Mouse (Mus musculus): ENCODE data around the gene Bmpr2. TPM values are rescaled to one million over a fixed set of nuclear protein-coding genes. Genes with fewer than 3 reads are reported as not detected.

Gene Bmpr2
- total RNA-seq, 2 experiments from 2014 or later, result 32.2 to 32.6 TPM

DNA sequence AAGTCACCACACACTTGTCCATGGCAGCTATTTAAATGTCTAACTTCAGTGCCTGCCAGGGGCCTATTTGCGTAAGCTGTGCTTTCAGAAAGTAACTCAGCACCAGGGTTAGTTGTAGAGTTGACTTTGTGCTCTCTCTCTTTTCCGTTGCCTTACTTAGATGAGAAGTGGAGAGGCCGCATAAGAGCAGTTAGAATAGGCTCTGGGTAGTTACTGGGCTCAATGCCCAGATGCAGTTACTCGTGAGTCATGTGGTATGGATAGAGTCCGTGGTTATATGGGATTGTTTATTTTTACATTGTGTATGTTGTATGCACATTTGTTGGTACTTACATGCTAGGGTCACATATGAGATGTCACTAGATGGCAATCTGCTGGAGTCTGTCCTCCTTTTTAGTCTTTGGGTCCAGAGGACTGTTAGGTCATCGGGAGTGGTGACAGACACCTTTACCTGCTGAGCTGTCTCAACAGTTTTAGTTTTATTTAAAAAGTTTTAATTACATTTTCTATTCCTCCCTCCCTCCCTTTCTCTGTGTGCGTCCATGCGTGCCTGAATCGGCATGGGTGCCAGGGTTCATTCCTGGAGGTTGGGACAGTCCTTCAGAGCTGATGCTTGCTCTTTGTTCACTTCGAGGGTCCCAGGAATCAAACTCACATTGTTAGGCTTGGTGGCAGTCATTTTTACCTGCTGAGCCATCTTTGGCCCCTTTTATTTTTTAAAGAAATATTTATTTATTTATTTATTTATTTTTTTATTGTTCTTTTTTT lies 152.8 kb downstream of the Bmpr2 start:
- DNase-seq, result no peak
- intact Hi-C loops (cut with DNase I; ENCODE audit: low total_unique reads), result no loop called here

DNA sequence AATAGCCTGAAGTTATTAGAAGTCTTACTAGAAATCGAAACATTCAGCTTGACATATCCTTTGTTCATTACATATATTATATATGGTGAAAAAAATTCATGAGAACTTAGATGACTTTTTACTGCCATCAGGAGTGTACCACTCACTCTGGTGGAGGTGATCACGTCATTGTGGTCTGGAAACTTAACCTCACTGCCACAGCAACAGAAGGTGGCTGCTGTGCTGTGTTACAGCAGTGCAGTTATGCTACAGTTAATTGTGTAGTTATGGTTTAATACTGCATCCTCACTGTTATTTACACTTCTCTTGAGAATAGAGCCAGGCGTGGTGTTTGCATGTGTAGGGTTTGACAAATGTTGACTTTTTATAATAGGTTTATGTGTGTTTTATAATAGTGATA lies 154.2 kb downstream of the Bmpr2 start:
- DNase-seq, result no peak
- intact Hi-C loops (cut with DNase I; ENCODE audit: low total_unique reads), result no loop called here

DNA sequence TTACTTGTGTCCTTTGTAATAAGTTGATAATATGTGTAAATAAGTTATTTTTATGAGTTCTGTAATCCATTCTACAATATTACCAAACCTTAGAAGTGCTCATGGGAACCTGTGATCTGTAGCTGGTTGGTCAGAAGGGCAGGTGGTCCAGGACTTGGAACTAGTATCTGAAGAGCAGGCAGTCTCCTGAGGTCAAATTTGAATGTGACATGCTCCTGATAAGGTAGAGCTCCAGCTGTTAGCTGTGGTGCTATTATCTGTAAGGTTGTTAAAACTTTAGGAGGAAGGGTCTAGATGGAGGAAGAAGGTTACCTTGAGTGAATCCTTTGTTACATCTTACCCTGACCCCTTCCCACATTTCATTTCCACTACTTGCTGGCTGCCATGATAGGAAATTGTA lies 154.9 kb downstream of the Bmpr2 start:
- no peak for DNase-seq
- intact Hi-C loops (cut with DNase I; ENCODE audit: low total_unique reads), result no loop called here

DNA sequence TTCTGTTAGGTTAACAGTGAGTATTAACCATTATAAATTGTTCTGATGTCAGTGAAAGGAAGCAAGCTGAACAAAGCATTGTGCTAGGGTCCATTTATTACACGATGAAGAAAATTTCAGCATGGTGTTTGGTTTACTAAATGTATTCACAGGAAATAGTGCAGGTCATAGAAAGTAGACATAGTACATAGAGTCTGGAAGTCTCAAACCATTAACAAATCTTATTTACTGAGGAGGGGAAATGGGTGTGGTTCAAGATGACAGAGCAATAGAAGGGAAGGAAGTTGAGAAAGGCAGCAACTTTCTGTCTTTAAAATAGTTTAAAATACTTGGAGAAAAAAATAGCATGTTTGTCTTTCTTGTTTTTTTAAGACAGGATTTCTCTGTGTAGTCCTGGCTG lies 160.0 kb downstream of the Bmpr2 start:
- no peak for DNase-seq
- intact Hi-C loops (cut with DNase I; ENCODE audit: low total_unique reads), result no loop called here

- intact Hi-C loops (cut with DNase I; ENCODE audit: low total_unique reads), result no loop called here
- DNase-seq, result no peak
These were observed 160.5 kb downstream of the Bmpr2 start for GRCm38 (mm10) chr1:59923673-59924072.

- intact Hi-C loops (cut with DNase I; ENCODE audit: low total_unique reads), result no loop called here
- no peak for DNase-seq
These were observed 161.2 kb downstream of the Bmpr2 start for GRCm38 (mm10) chr1:59924411-59924810.

- no peak for DNase-seq
- intact Hi-C loops (cut with DNase I; ENCODE audit: low total_unique reads), result no loop called here
These were observed 162.9 kb downstream of the Bmpr2 start for GRCm38 (mm10) chr1:59926021-59926672.

- intact Hi-C loops (cut with DNase I; ENCODE audit: low total_unique reads), result no loop called here
- no peak for DNase-seq
These were observed 164.0 kb downstream of the Bmpr2 start for GRCm38 (mm10) chr1:59927131-59927680.

Other genes with a start within 250 kb of the Bmpr2 start
- gene Gm973, start 247.1 kb upstream of the Bmpr2 start, total RNA-seq (2021), result under 1 TPM; 0.49 to 0.53 TPM
- 10 to 100 TPM; 54.3 to 61.5 TPM for gene Sumo1, start 92.6 kb upstream of the Bmpr2 start, total RNA-seq (2021)
- gene Nop58, start 78.4 kb upstream of the Bmpr2 start, total RNA-seq (2021), result 10 to 100 TPM; 25.7 to 33.5 TPM
- gene Fam117b, start 149.6 kb downstream of the Bmpr2 start, total RNA-seq (2021), result 10 to 100 TPM in 1 of 2 experiments, 1 to 10 TPM in 1; 6.2 to 12.5 TPM